Comparison of ENCODE assay signal across 7 mouse cellular contexts in genomic region chrX:48513824-48514223, GRCm38 (mm10). TPM values are rescaled to one million over a fixed set of nuclear protein-coding genes. Genes with fewer than 3 reads are reported as not detected.
DNase-seq lines count a peak whose midpoint lies in the region; ATAC-seq and TF ChIP-seq lines count a peak whose summit lies in the region.

No protein-coding gene starts in this region.

- TF ChIP-seq CTCF in thymus, adult 2 months (IDR thresholded peaks at IDR 0.05; ENCODE audit: borderline replicate concordance, control insufficient read depth, extremely low read depth, insufficient read depth, low read length, poor library complexity): no peak

- no peaks in the 10 kb centered on the region for H3K9me3 ChIP-seq in embryonic facial prominence, embryonic 10.5 days
- H3K9me3 ChIP-seq in intestine, embryonic 16.5 days (ENCODE audit: control insufficient read depth, low read length): no peaks in the 10 kb centered on the region; the same call in 1 of the 2 replicates

- WGBS in thymus, adult 2 months: 2% methylated on average over 13 of the region's 13 CpGs
- WGBS in embryonic facial prominence, embryonic 10.5 days: 15% methylated on average over 13 of the region's 13 CpGs
- WGBS in intestine, embryonic 16.5 days: 15% methylated on average over 13 of the region's 13 CpGs

- no peaks in the 10 kb centered on the region for H3K36me3 ChIP-seq in thymus, adult 2 months (ENCODE audit: control insufficient read depth, insufficient read depth, low read length)
- H3K36me3 ChIP-seq in embryonic facial prominence, embryonic 10.5 days (replicated peaks): no peaks in the 10 kb centered on the region
- no peaks in the 10 kb centered on the region for H3K36me3 ChIP-seq in intestine, embryonic 16.5 days (ENCODE audit: control insufficient read depth, insufficient read depth, low read length)
- no peaks in the 10 kb centered on the region for H3K36me3 ChIP-seq in myocyte (ENCODE audit: control insufficient read depth, insufficient read depth)

- no peak overlapping the region for H3ac ChIP-seq in myocyte (ENCODE audit: control insufficient read depth, insufficient read length)

- H3K4me1 ChIP-seq in thymus, adult 2 months (replicated peaks; ENCODE audit: control insufficient read depth, insufficient read depth, low read length): 0 out of 2 replicates have a peak, but pooled peaks cover 7% of the 10 kb centered on the region
- H3K4me1 ChIP-seq in embryonic facial prominence, embryonic 10.5 days: peaks cover 11% of the 10 kb centered on the region; the same call in 1 of the 2 replicates
- 0 out of 2 replicates have a peak, but pooled peaks cover 2% of the 10 kb centered on the region for H3K4me1 ChIP-seq in intestine, embryonic 16.5 days (ENCODE audit: control insufficient read depth, insufficient read depth, low read length)

- H3K27me3 ChIP-seq in thymus, adult 2 months (ENCODE audit: control insufficient read depth, insufficient read depth, low read length): no peaks in the 10 kb centered on the region
- peaks cover 10% of the 10 kb centered on the region; the same call in 1 of the 2 replicates for H3K27me3 ChIP-seq in embryonic facial prominence, embryonic 10.5 days (replicated peaks; ENCODE audit: low read depth, poor library complexity, severe bottlenecking)
- H3K27me3 ChIP-seq in intestine, embryonic 16.5 days (replicated peaks; ENCODE audit: control insufficient read depth, insufficient read depth, low read length): no peaks in the 10 kb centered on the region
- no peaks in the 10 kb centered on the region for H3K27me3 ChIP-seq in myocyte (ENCODE audit: control insufficient read depth, insufficient read depth, insufficient read length)

- H3K9ac ChIP-seq in intestine, embryonic 16.5 days (ENCODE audit: low read depth, low read length): peak overlapping the region; percentile 45; the same call in 1 of the 2 replicates

- H3K27ac ChIP-seq in thymus, adult 2 months (ENCODE audit: control insufficient read depth, insufficient read depth, low read length): no peak overlapping the region
- peak overlapping the region; percentile 79; the same call in 1 of the 2 replicates for H3K27ac ChIP-seq in embryonic facial prominence, embryonic 10.5 days (replicated peaks)
- peak overlapping the region; percentile 23; the same call in 1 of the 2 replicates for H3K27ac ChIP-seq in intestine, embryonic 16.5 days (ENCODE audit: low read length)

- peak overlapping the region; percentile 99 for H3K4me3 ChIP-seq in thymus, adult 2 months (ENCODE audit: control insufficient read depth, insufficient read depth, low read length)
- H3K4me3 ChIP-seq in embryonic facial prominence, embryonic 10.5 days: peak overlapping the region; percentile 66
- H3K4me3 ChIP-seq in intestine, embryonic 16.5 days (ENCODE audit: low read length): peak overlapping the region; percentile 63
- peak overlapping the region; percentile 60 for H3K4me3 ChIP-seq in myocyte

- peak overlapping the region; percentile 48 for H3K4me2 ChIP-seq in intestine, embryonic 16.5 days (ENCODE audit: low read depth, low read length)
- H3K4me2 ChIP-seq in myocyte (ENCODE audit: low read depth): peak overlapping the region; percentile 77

- peaks cover 20% of the 10 kb centered on the region for H3K79me2 ChIP-seq in myocyte (ENCODE audit: control insufficient read depth, insufficient read depth)

- ATAC-seq in intestine, embryonic 16.5 days: no peak
- no peak for ATAC-seq in monocyte, adult 5-6 weeks (replicated peaks; ENCODE audit: insufficient number of reproducible peaks, low FRiP score, low TSS enrichment, poor library complexity, severe bottlenecking)

- TF ChIP-seq POLR2A in thymus, adult 2 months (IDR thresholded peaks at IDR 0.05; ENCODE audit: control insufficient read depth, extremely low read depth, insufficient read depth, low read length, poor library complexity): no peak
- no peak for TF ChIP-seq POLR2A in myocyte (IDR thresholded peaks at IDR 0.05; ENCODE audit: insufficient read length, low read depth)

- intact Hi-C loops in left cerebral cortex, postnatal 14 days (cut with DNase I): no loop called here

- no peak for DNase-seq in thymus, adult 2 months
- DNase-seq in thymus, postnatal 0 days (ENCODE audit: low spot score): no peak
- no peak for DNase-seq in embryonic facial prominence, embryonic 10.5 days (ENCODE audit: low spot score)
- no peak for DNase-seq in left cerebral cortex, postnatal 14 days (ENCODE audit: low spot score in 2 of 2)

TF ChIP-seq in myocyte, 11 proteins besides CTCF, POLR2A, EP300 and RAD21:
- no peak for TF ChIP-seq MYOG (IDR thresholded peaks at IDR 0.05; ENCODE audit: control insufficient read depth in 1 of 3, insufficient read depth in 1 of 3, insufficient read length in 2 of 3, low read depth in 2 of 3)
- no peak for TF ChIP-seq CEBPB (IDR thresholded peaks at IDR 0.05; ENCODE audit: insufficient read depth, poor library complexity, severe bottlenecking)
- no peak for TF ChIP-seq USF1 (IDR thresholded peaks at IDR 0.05; ENCODE audit: low read depth)

RNA-seq across cellular contexts. Expression of gene Aifm1, which starts 0.5 kb away (rescaled TPM):
- polyA plus RNA-seq in thymus, adult 2 months (2012; rRNA removed): 11.8 and 12.1 TPM in 2 replicates
- 53.4 and 53.8 TPM in 2 replicates for polyA plus RNA-seq in thymus, postnatal 0 days (2015; fragmentation: Nextera tagmentation; extraction: Ambion mirVana)
- polyA plus RNA-seq in embryonic facial prominence, embryonic 10.5 days (2016; fragmentation: Nextera tagmentation; extraction: Ambion mirVana): 82.9 and 84.3 TPM in 2 replicates
- polyA plus RNA-seq in intestine, embryonic 16.5 days (2015; fragmentation: Nextera tagmentation; extraction: Ambion mirVana): 114 and 115 TPM in 2 replicates
- polyA plus RNA-seq in myocyte (2012; fragmentation: generic; extraction: Trizol): 33.2 TPM
- total RNA-seq in monocyte, adult 5-6 weeks (2017): 21.7 to 40.5 TPM (median 35.6 TPM) in 3 replicates
- 10 to 100 TPM; 28.8 to 31.8 TPM for total RNA-seq in left cerebral cortex, postnatal 14 days (2021)

RNA-seq across cellular contexts. Expression of gene Rab33a, which starts 5.3 kb away (rescaled TPM):
- 2.0 and 2.5 TPM in 2 replicates for polyA plus RNA-seq in thymus, adult 2 months (2012; rRNA removed)
- 7.3 and 8.7 TPM in 2 replicates for polyA plus RNA-seq in thymus, postnatal 0 days (2015; fragmentation: Nextera tagmentation; extraction: Ambion mirVana)
- polyA plus RNA-seq in embryonic facial prominence, embryonic 10.5 days (2016; fragmentation: Nextera tagmentation; extraction: Ambion mirVana): 6.4 and 7.1 TPM in 2 replicates
- polyA plus RNA-seq in intestine, embryonic 16.5 days (2015; fragmentation: Nextera tagmentation; extraction: Ambion mirVana): 3.9 and 4.8 TPM in 2 replicates
- polyA plus RNA-seq in myocyte (2012; fragmentation: generic; extraction: Trizol): 0.13 TPM
- 1.3 TPM in 1 of 3 replicates, not detected in the others for total RNA-seq in monocyte, adult 5-6 weeks (2017)
- 10 to 100 TPM; 32.7 to 35.0 TPM for total RNA-seq in left cerebral cortex, postnatal 14 days (2021)

RNA-seq across cellular contexts. Expression of gene Elf4, which starts 50.9 kb away (rescaled TPM):
- polyA plus RNA-seq in thymus, adult 2 months (2012; rRNA removed): 90.5 and 92.3 TPM in 2 replicates
- polyA plus RNA-seq in thymus, postnatal 0 days (2015; fragmentation: Nextera tagmentation; extraction: Ambion mirVana): 9.9 TPM in 2 replicates
- polyA plus RNA-seq in embryonic facial prominence, embryonic 10.5 days (2016; fragmentation: Nextera tagmentation; extraction: Ambion mirVana): 2.4 TPM in 2 replicates
- polyA plus RNA-seq in intestine, embryonic 16.5 days (2015; fragmentation: Nextera tagmentation; extraction: Ambion mirVana): 11.8 and 15.5 TPM in 2 replicates
- 7.0 TPM for polyA plus RNA-seq in myocyte (2012; fragmentation: generic; extraction: Trizol)
- 35.9 to 86.3 TPM (median 41.4 TPM) in 3 replicates for total RNA-seq in monocyte, adult 5-6 weeks (2017)
- total RNA-seq in left cerebral cortex, postnatal 14 days (2021): 1 to 10 TPM in 1 of 2 experiments, under 1 TPM in 1; 0.87 to 1.2 TPM
